Mouse (Mus musculus): ENCODE results near the gene Olfr287. TPM values are rescaled to one million over a fixed set of nuclear protein-coding genes. Genes with fewer than 3 reads are reported as not detected.
A peak's percentile ranks its signal among the peaks of the same experiment; 100 is the strongest.

Gene Olfr287
- not detected for total RNA-seq (2021)
- long read RNA-seq, experiment 1, result 0 reads
- long read RNA-seq, experiment 2, result 0 reads

DNA sequence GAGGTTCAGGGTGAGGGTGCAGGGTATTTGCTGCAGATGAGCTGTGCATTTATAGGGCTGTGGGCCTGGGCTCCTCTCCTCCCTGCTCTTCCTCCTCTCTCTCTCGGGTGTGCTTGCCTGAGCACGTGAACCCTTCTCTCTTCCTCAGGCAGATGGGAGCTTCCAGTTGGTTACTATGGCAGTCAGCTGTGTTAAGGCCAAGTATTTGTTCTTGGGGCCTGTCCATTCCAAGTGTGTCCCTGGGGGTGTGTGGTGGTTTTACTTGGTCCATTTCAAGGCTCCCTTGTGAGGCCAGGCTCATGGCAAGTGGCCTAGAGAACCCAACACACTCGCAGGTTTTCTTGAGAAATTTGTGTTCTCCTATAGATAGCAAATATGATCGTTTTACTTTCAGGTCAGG is at the start of gene Olfr287, which contains the start of gene Gm44579:
TSS of gene Olfr287 (minus strand) at position 180 of the 400 bp plus-strand sequence.
TSS of gene Gm44579 (minus strand) at position 101 of the 400 bp plus-strand sequence.
- no peak for DNase-seq (ENCODE audit: low spot score in 2 of 2)

DNA sequence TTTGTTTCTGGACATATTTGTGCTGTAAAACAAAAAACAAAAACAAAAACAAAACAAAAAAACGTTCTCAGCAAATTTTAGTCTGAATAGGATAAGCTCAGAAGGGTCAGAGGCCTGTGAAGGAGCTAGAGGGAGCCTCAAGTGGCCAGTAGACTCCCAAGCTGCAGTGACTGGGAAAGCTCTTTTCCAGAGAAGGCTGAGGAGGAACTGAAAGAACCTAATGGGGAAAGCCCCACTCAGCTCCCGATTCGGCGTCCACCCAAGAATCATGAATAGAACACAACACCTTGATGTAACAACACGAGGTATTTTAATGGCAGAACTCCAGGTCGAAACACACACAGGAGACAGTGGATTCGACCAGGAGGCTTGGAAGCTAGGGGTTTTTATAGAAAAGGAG is 36.9 kb upstream of the Olfr287 start:
- no peak for DNase-seq (ENCODE audit: low spot score in 2 of 2)

DNA sequence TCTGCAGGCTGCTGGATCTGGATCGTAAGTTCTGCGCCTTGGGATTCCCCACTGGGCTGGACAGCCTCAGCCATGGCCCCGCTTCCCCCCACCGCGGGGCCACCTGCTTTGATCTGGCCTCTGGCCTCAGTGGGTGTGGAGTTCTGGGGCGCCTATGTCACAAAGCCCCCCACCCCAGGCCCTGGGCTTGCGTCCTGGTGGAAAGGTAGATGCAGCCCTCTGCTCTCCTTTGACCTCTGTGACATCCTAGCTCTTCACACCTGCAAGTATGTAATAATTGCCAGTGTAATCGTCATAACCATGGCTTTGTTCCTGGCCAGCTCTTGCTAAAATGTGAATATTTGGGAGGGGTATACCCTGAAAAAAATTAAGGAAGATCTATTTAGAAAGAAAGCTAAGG is 36.3 kb upstream of the Olfr287 start, which contains the start of gene H1fnt:
TSS of gene H1fnt (minus strand) at position 101 of the 400 bp plus-strand sequence.
- DNase-seq (ENCODE audit: low spot score in 2 of 2), result no peak

DNA sequence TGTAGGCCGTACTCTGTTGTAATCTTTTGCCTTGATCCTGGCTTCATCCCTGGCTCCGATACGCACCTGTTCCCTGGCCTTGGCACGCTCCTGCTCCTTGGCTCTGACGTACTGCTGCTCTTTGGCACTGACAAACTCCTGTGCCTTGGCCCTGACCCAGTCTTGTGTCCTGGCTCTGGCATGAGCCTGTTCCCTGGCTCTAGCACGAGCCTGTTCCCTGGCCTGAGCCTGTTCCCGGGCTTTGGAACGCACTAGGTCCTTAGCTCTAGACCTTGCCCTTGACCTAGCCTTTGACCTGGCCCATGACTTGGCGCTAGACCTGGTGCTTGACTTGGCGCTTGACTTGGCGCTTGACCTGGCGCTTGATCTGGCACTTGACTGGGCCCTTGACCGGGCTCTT is 35.4 kb upstream of the Olfr287 start:
- DNase-seq (ENCODE audit: low spot score in 2 of 2), result no peak

DNA sequence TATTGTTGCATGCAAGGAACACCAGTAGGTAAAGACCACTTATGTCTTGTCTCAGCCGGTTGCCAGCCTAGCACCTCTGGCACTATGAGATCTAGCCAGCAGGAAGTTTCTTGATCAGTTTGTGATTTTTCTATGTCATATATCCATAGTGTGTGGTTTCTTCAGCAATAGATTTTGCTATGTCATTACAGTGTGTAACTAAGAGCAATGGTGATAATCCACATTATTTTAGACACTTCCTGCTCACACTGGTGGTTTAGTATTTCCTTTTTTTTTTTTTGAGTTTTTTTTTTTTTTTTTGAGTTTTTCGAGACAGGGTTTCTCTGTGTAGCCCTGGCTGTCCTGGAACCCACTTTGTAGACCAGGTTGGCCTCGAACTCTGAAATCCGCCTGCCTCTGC is 14.6 kb upstream of the Olfr287 start:
- no peak for DNase-seq (ENCODE audit: low spot score in 2 of 2)

DNA sequence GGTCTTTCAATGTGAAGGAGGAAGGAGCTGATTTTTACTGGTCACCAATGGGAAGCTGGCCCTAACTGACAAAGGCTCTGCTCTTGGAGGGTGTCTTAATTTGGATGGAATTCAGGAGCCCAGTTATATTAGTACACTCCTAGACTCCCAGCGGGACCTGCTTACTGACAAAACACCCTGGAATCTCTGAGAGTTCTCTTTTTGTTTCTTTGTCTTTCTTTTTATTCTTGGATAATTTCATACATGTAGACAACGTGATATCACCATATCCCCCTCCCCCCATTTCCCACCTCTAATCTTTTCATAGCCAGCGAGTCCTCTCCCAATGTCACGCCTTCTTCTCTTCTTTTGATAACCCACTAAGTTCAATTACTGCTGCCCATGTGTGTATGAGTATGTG is 13.5 kb upstream of the Olfr287 start, which contains the start of gene Olfr286:
TSS of gene Olfr286 (minus strand) at position 101 of the 400 bp plus-strand sequence.
- no peak for DNase-seq (ENCODE audit: low spot score in 2 of 2)

GRCm38 (mm10) chr15:98226096-98226495 is 5.2 kb upstream of the Olfr287 start:
- no peak for DNase-seq (ENCODE audit: low spot score in 2 of 2)

- DNase-seq (ENCODE audit: low spot score in 2 of 2), result no peak
Observed at GRCm38 (mm10) chr15:98225610-98226009, 4.8 kb upstream of the Olfr287 start.

GRCm38 (mm10) chr15:98222377-98222776 is 1.5 kb upstream of the Olfr287 start:
- DNase-seq (ENCODE audit: low spot score in 2 of 2), result no peak

- no peak for DNase-seq (ENCODE audit: low spot score in 2 of 2)
Observed at GRCm38 (mm10) chr15:98214130-98214529, 6.7 kb downstream of the Olfr287 start.

DNA sequence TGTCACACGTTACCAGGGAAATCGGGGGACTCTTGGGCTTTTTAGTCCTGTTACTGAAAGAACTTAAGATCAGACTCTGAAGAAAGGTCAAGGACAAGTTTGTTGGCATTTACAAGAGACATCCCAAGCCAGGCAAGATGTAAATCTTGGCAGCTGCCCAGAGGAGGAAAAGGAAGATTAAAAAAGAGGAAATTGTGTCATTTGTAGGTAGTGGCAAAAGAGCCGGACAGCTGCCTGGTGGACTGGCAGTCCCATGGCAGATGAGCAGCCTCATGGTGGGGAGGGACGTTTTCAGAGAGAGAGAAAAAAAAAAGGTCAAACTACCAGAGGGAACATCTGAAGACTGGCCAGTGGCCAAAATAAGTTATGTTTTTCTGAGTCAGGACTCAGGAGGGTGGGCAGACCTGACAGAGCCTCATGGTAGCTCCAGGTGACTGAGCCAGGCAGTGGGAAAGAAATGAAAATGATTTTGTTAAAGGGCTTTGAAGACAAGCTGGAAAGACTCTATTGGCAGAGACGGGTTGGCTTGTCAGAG is 7.5 kb downstream of the Olfr287 start:
- DNase-seq (ENCODE audit: low spot score in 2 of 2), result no peak

- DNase-seq (ENCODE audit: low spot score in 2 of 2), result no peak
Observed at GRCm38 (mm10) chr15:98209676-98210075, 11.2 kb downstream of the Olfr287 start.

- no peak for DNase-seq (ENCODE audit: low spot score in 2 of 2)
Observed at GRCm38 (mm10) chr15:98195442-98195841, 25.4 kb downstream of the Olfr287 start, which contains the start of gene Olfr288. TSS of gene Olfr288 (minus strand) at chr15:98195542.

DNA sequence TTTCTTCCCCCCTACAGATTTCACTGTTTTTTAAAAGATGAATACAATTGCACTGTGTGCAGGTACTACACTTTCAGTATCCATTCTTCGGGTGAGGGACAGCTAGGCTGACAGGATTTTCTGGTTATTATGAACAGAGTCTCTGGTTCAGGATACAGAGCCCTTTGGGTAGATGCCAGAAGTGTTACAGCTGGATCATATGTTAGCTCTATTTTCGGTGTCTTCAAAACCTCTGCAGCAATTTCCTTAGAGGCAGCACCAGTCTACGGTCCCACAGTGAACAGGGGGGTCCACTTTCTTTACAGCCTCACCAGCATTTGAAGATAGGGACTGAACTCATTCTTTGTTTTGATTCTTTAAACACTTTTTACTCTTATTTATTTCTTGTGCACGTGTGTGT is 36.4 kb downstream of the Olfr287 start:
- DNase-seq (ENCODE audit: low spot score in 2 of 2), result no peak

- no peak for DNase-seq (ENCODE audit: low spot score in 2 of 2)
Observed at GRCm38 (mm10) chr15:98181856-98182570, 38.8 kb downstream of the Olfr287 start.

DNA sequence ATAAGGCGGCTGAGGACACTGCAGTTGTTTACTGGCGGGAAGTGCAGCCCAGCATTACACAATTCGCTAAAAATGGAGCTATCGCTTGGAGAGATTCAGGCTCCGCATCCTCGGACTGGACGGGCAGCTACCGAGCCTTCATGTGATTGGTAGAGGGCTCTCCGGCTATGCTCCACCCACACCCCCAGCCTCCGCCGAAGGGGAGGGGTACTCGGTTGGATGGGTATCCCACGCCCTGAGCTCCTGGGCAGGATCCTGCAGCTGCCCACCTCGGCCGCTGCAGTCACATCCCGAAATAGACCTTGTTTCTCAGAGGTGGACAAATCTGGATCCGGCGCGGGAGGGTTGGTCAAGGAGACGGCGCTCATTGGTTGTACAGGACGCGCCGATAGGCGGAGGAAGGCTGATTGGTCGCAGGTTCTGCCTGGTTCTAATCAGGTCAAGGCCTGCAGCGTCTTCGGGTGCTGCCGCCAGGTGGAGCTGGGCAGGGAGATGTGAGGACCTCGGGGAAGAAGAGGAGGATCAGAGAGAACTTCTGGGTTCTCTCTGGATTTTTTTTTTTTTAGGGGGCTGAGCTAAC is 39.6 kb downstream of the Olfr287 start:
- peak; percentile 81 to 83 for DNase-seq (ENCODE audit: low spot score in 2 of 2)

DNA sequence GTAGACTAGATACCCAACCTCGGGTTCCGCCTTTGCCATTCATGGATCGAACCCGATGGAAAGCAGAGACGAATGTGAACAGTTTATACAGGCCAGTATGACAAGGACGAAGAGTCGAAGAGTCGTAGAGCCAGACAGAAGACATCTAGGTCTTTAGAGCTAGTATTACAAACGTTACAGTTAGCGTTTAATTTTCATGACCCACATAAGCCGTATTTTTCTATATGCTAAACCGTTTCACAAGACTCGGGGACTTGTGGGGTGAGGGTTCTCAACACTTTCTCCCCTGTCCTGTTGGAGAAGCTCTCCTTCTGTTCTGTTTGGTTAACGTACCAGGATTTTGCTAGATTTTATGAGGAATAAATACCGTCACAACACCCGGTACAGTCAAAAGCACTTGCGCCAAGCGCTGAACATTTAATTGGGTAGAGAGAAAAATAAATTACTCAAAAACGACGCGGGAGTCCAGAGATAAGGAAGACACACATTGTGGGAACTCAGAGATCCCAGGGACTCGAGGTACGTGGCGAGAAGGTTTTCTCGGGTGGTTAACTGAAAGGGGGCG is 40.2 kb downstream of the Olfr287 start:
- no peak for DNase-seq (ENCODE audit: low spot score in 2 of 2)

DNA sequence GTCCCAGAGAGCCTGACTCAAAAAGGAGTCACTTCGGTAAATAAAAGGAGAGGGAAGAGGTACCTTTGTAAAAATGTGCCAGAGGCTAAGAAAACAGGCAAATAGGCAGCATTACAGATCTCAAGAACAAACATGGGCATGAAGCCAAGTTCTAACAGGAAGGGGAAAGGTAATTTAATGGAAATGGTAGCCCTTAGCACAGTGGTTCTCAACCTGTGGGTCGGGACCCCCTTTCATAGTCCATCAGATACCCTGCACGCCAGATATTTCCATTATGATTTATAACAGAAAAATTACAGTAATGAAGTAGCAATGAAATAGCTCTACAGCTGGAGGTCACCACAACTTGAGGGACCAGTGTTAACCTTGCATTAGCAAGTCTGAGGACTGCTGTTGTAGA is 43.5 kb downstream of the Olfr287 start:
- no peak for DNase-seq (ENCODE audit: low spot score in 2 of 2)

- DNase-seq (ENCODE audit: low spot score in 2 of 2), result no peak
Observed at GRCm38 (mm10) chr15:98173821-98174220, 47.0 kb downstream of the Olfr287 start.

- DNase-seq (ENCODE audit: low spot score in 2 of 2), result no peak
Observed at GRCm38 (mm10) chr15:98172113-98172512, 48.7 kb downstream of the Olfr287 start.

- no peak for DNase-seq (ENCODE audit: low spot score in 2 of 2)
Observed at GRCm38 (mm10) chr15:98170917-98171316, 49.9 kb downstream of the Olfr287 start.

DNA sequence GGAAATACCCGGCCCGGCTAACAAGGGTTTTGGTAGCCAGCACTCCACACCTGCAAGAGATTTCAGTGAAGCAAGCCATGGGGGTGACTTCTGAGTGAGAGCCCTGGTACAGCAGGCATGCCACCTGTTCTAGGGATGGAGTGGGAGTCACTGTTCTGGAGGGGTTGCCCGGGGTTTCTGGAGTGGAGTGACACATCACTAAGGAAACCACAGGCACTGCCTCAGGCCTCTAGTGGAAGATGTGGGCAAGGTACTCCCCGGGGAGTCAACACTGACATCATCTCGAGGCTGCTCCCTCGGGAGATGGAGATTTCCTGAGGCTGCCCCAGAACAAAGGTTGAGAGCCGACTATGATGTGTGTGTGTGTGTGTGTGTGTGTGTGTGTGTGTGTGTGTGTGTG is 50.5 kb downstream of the Olfr287 start:
- DNase-seq (ENCODE audit: low spot score in 2 of 2), result no peak
